16 mouse cellular contexts compared by ENCODE assay signal in genomic region chr5:110582647-110583538, GRCm38 (mm10). TPM values are rescaled to one million over a fixed set of nuclear protein-coding genes. Genes with fewer than 3 reads are reported as not detected.
DNase-seq lines count a peak whose midpoint lies in the region; ATAC-seq and TF ChIP-seq lines count a peak whose summit lies in the region.
"Had no signal": no experiment of that assay in that cellular context is flagged by ENCODE, and none has a peak within 500 bp of the region (broad histone marks: within the 10 kb centered on the region; RNA-seq: fewer than 3 reads in every experiment).

No protein-coding gene starts in this region.

- H3K27me3 ChIP-seq in hindbrain, postnatal 0 days (ENCODE audit: insufficient read depth, low read length) = no peaks in the 10 kb centered on the region
- no peaks in the 10 kb centered on the region for H3K27me3 ChIP-seq in hindbrain, embryonic 10.5 days (ENCODE audit: insufficient read depth, poor library complexity, severe bottlenecking)

- no peak overlapping the region for H3K4me2 ChIP-seq in hindbrain, postnatal 0 days (ENCODE audit: low read depth, low read length)

- H3K27ac ChIP-seq in hindbrain, postnatal 0 days = no peak overlapping the region
- no peak overlapping the region for H3K27ac ChIP-seq in hindbrain, embryonic 10.5 days
- H3K27ac ChIP-seq: heart, adult 2 months; liver, embryonic 14.5 days; macrophage had no signal

- H3K4me1 ChIP-seq in hindbrain, postnatal 0 days (ENCODE audit: insufficient read depth, low read length) = 0 out of 2 replicates have a peak, but pooled peaks cover 10% of the 10 kb centered on the region
- peaks cover 7% of the 10 kb centered on the region; the same call in 1 of the 2 replicates for H3K4me1 ChIP-seq in hindbrain, embryonic 10.5 days (replicated peaks)

- ATAC-seq in hindbrain, postnatal 0 days = peak; percentile 30
- ATAC-seq in inflammation-experienced regulatory T-cells, adult 6 months = peak; percentile 94
- no peak for ATAC-seq in megakaryocyte-erythroid progenitor cell, adult 5-6 weeks (replicated peaks; ENCODE audit: low FRiP score, low TSS enrichment, poor library complexity, severe bottlenecking)
- ATAC-seq in erythroblast, adult 5-6 weeks (replicated peaks; ENCODE audit: low FRiP score, poor library complexity, severe bottlenecking) = no peak
- ATAC-seq: forebrain, postnatal 0 days had no signal

- H3K9ac ChIP-seq in hindbrain, postnatal 0 days (replicated peaks; ENCODE audit: low read length) = no peak overlapping the region
- H3K9ac ChIP-seq: forebrain, postnatal 0 days; liver, embryonic 14.5 days had no signal

- peak; percentile 55 for DNase-seq in hindbrain, postnatal 0 days (ENCODE audit: low spot score)
- no peak for DNase-seq in hindbrain, embryonic 10.5 days (ENCODE audit: low spot score)
- DNase-seq in 416B (ENCODE audit: low read depth) = peak; percentile 80
- peak; percentile 42 for DNase-seq in NIH3T3 (ENCODE audit: low read depth)
- DNase-seq: adrenal gland, adult 8-10 months; forebrain, postnatal 0 days; heart, adult 2 months; heart, postnatal 36 days; kidney, adult 18-20 months had no signal

- TF ChIP-seq CTCF in hindbrain, postnatal 0 days (IDR thresholded peaks at IDR 0.05; ENCODE audit: low read depth) = no peak

- H3K9me3 ChIP-seq in hindbrain, postnatal 0 days (ENCODE audit: low read length) = no peaks in the 10 kb centered on the region
- no peaks in the 10 kb centered on the region for H3K9me3 ChIP-seq in hindbrain, embryonic 10.5 days
- H3K9me3 ChIP-seq: G1E had no signal

- H3K36me3 ChIP-seq in hindbrain, postnatal 0 days (ENCODE audit: insufficient read depth, low read length) = no peaks in the 10 kb centered on the region
- no peaks in the 10 kb centered on the region for H3K36me3 ChIP-seq in hindbrain, embryonic 10.5 days
- H3K36me3 ChIP-seq: G1E had no signal

- H3K4me3 ChIP-seq in hindbrain, postnatal 0 days (ENCODE audit: low read length) = no peak overlapping the region
- H3K4me3 ChIP-seq in hindbrain, embryonic 10.5 days = no peak overlapping the region
- H3K4me3 ChIP-seq: heart, adult 2 months; myocyte had no signal

- WGBS in hindbrain, postnatal 0 days = 37% methylated on average over 10 of the region's 10 CpGs
- WGBS in hindbrain, embryonic 10.5 days = 80% methylated on average over 10 of the region's 10 CpGs

RNA-seq across cellular contexts. Expression of gene Galnt9, which starts 38.7 kb away (rescaled TPM):
- total RNA-seq in hindbrain, postnatal 0 days (2014; rRNA removed) = 26.7 and 27.8 TPM in 2 replicates
- polyA plus RNA-seq in hindbrain, postnatal 0 days (2015; fragmentation: Nextera tagmentation; extraction: Ambion mirVana) = 16.4 and 19.8 TPM in 2 replicates
- 4.5 and 6.4 TPM in 2 replicates for polyA plus RNA-seq in hindbrain, embryonic 10.5 days (2016; fragmentation: Nextera tagmentation; extraction: Ambion mirVana)
- polyA plus RNA-seq in inflammation-experienced regulatory T-cells, adult 6 months (2017; shearing (Covaris generic)) = 1 to 10 TPM; 4.5 to 9.7 (median 7.5) TPM
- not detected in 2 replicates for total RNA-seq in megakaryocyte-erythroid progenitor cell, adult 5-6 weeks (2014; fragmentation: Nextera tagmentation)
- not detected in 2 replicates for total RNA-seq in megakaryocyte-erythroid progenitor cell, adult 5-6 weeks (2017)
- total RNA-seq in erythroblast, adult 5-6 weeks (2015; ENCODE audit: low replicate concordance) = 1.7 and 5.0 TPM in 2 replicates
- 3.6 and 4.0 TPM in 2 replicates for total RNA-seq in erythroblast, adult 5-6 weeks (2017; ENCODE audit: low replicate concordance)
- total RNA-seq: heart, adult 2 months; heart, postnatal 36 days had no signal
- polyA plus RNA-seq: G1E had no signal

Comparison
In these comparisons a context has a peak if more than half of its experiments do, and no peak if none do; other contexts are left out.
1. ATAC-seq: peak in hindbrain, postnatal 0 days (single experiment) and inflammation-experienced regulatory T-cells, adult 6 months (single experiment); none in megakaryocyte-erythroid progenitor cell, adult 5-6 weeks (single experiment) and erythroblast, adult 5-6 weeks (single experiment).